Mouse (Mus musculus): ENCODE results near the gene Bmp6. TPM values are rescaled to one million over a fixed set of nuclear protein-coding genes. Genes with fewer than 3 reads are reported as not detected.

Gene Bmp6
- polyA plus RNA-seq (2015; fragmentation: Nextera tagmentation; extraction: Ambion mirVana), result 0.31 and 0.33 TPM in 2 replicates

DNA sequence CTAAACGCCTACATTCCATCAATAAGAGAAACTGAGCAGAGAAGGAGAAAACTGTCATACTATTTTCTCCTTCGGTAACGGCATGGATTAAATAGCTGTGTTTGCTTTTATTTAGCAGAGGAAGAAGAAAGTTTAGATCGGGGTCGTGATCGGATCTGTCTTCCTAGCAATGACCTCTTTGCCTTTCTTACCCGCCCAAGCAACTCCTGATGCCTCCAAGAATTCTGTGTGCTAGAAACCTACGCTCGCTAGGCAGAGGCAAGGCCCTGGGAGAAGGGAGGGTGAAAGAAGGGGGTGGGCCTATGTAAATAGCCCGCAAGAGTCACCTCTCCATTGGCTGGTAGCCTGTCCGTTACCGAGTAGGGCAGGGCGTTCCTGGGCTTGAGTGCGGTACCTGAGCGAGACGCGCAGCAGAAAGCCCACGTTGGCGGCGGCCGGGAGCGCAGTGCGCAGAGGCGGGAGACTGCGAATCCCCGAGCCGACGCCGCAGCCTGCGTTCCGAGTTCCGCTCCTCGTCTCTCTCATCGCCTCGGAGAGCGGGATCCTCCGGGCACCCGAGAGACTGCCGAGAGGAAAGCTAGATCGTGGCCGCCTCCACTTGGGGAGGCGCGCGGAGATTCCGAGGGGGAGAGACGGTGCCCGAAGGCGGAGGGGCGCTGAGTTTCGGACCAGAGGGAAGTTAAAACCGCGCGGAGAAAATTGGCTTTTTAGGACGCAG, at the start of gene Bmp6:
Gene Bmp6 (plus strand): TSS at position 395 of the 718 bp plus-strand sequence.
- WGBS (ENCODE audit: insufficient replicate concordance), result 5% methylated on average over 54 of the region's 54 CpGs

GRCm38 (mm10) chr13:38296166-38296565, 48.7 kb upstream of the Bmp6 start:
- Histone ChIP-seq H3K4me1 (ENCODE audit: insufficient read depth) (no peaks in the 10 kb centered on the region), H3K9ac (replicated peaks) (no peak overlapping the region), H3K36me3 (replicated peaks; ENCODE audit: insufficient read depth, low read length) (no peaks in the 10 kb centered on the region), H3K4me3 (ENCODE audit: low read depth, low read length) (no peak overlapping the region), H3K27ac (ENCODE audit: low read depth) (no peak overlapping the region), H3K4me2 (ENCODE audit: low read depth, low read length) (no peak overlapping the region), H3K9me3 (ENCODE audit: low read length) (no peaks in the 10 kb centered on the region), H3K27me3 (ENCODE audit: insufficient read depth, low read length) (no peaks in the 10 kb centered on the region)
- ATAC-seq (no peak), DNase-seq (no peak)
- no peak for TF ChIP-seq CTCF (IDR thresholded peaks at IDR 0.05; ENCODE audit: low read depth)
- no peak for TF ChIP-seq EP300 (IDR thresholded peaks at IDR 0.05; ENCODE audit: low read depth)
- 64% methylated on average over 8 of the region's 8 CpGs for WGBS (ENCODE audit: insufficient replicate concordance)

More for the DNA sequence above, at the start of gene Bmp6:
- DNase-seq, result peak; percentile 57
- Histone ChIP-seq H3K27ac (ENCODE audit: low read depth) (no peak within 1 kb of the TSS), H3K9ac (replicated peaks) (no peak within 1 kb of the TSS), H3K9me3 (ENCODE audit: low read length) (no peaks in the 10 kb centered on the region), H3K4me1 (ENCODE audit: insufficient read depth) (peaks cover 12% of the 10 kb centered on the region), H3K4me2 (ENCODE audit: low read depth, low read length) (peak within 1 kb of the TSS; percentile 68), H3K36me3 (replicated peaks; ENCODE audit: insufficient read depth, low read length) (no peaks in the 10 kb centered on the region), H3K27me3 (ENCODE audit: insufficient read depth, low read length) (peaks cover 47% of the 10 kb centered on the region), H3K4me3 (ENCODE audit: low read depth, low read length) (peak within 1 kb of the TSS; percentile 42)
- ATAC-seq, result peak; percentile 79
- TF ChIP-seq CTCF (IDR thresholded peaks at IDR 0.05; ENCODE audit: low read depth) (no peak), EP300 (IDR thresholded peaks at IDR 0.05; ENCODE audit: low read depth) (no peak)

DNA sequence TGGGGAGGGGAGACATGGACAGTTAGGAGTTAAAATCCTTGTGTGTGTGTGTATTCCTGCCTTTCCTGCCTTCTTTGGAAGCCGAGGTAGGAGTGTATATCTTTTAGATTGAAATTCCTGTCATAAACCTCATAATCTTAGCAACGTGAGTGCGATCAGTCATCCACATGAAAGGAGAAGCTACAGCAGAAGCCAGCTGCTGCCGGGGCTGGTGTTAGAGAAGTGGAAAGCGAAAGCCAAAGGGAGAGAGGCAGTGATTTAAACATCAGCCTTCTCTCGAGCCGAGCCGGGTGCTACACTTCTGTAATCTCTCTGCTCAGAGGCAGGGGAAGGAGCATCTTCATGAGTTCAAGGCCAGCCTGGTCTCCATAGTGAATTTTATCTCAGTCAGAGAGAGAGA, 48.3 kb upstream of the Bmp6 start:
- DNase-seq, result no peak
- no peaks in the 10 kb centered on the region for H3K36me3 ChIP-seq (replicated peaks; ENCODE audit: insufficient read depth, low read length)
- no peak overlapping the region for H3K27ac ChIP-seq (ENCODE audit: low read depth)
- no peak overlapping the region for H3K4me2 ChIP-seq (ENCODE audit: low read depth, low read length)
- no peak overlapping the region for H3K9ac ChIP-seq (replicated peaks)
- no peak for ATAC-seq
- no peaks in the 10 kb centered on the region for H3K4me1 ChIP-seq (ENCODE audit: insufficient read depth)
- H3K9me3 ChIP-seq (ENCODE audit: low read length), result no peaks in the 10 kb centered on the region
- H3K27me3 ChIP-seq (ENCODE audit: insufficient read depth, low read length), result no peaks in the 10 kb centered on the region
- no peak overlapping the region for H3K4me3 ChIP-seq (ENCODE audit: low read depth, low read length)
- TF ChIP-seq EP300 (IDR thresholded peaks at IDR 0.05; ENCODE audit: low read depth) (no peak), CTCF (IDR thresholded peaks at IDR 0.05; ENCODE audit: low read depth) (no peak)
- WGBS (ENCODE audit: insufficient replicate concordance), result 45% methylated on average over 8 of the region's 8 CpGs

DNA sequence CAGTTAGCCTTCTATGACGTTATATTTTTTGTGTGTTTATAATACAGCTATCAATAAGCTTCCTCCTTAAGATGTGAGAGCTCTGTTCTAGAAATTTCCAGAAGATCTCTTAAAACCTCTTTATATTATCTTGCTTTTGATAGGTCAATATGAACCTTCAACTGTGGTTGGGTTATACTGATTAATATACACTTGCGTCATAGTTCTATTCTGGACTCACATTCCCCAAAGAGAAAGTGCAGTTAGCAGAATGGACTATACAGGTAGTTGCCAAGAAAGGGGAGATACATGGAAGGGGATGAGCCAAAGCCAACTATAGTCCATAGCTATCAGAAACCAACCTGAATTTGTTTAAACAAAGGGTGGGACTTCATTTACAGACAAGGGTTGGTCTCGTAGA, 33.8 kb upstream of the Bmp6 start:
- ATAC-seq (no peak), DNase-seq (no peak)
- Histone ChIP-seq H3K4me3 (ENCODE audit: low read depth, low read length) (no peak overlapping the region), H3K27me3 (ENCODE audit: insufficient read depth, low read length) (no peaks in the 10 kb centered on the region), H3K27ac (ENCODE audit: low read depth) (no peak overlapping the region), H3K4me1 (ENCODE audit: insufficient read depth) (no peaks in the 10 kb centered on the region), H3K36me3 (replicated peaks; ENCODE audit: insufficient read depth, low read length) (no peaks in the 10 kb centered on the region), H3K9me3 (ENCODE audit: low read length) (no peaks in the 10 kb centered on the region), H3K9ac (replicated peaks) (no peak overlapping the region), H3K4me2 (ENCODE audit: low read depth, low read length) (no peak overlapping the region)
- WGBS (ENCODE audit: insufficient replicate concordance), result 78% methylated on average over 3 of the region's 3 CpGs
- TF ChIP-seq CTCF (IDR thresholded peaks at IDR 0.05; ENCODE audit: low read depth) (no peak), EP300 (IDR thresholded peaks at IDR 0.05; ENCODE audit: low read depth) (no peak)

- Histone ChIP-seq H3K36me3 (replicated peaks; ENCODE audit: insufficient read depth, low read length) (no peaks in the 10 kb centered on the region), H3K4me1 (ENCODE audit: insufficient read depth) (no peaks in the 10 kb centered on the region), H3K4me3 (ENCODE audit: low read depth, low read length) (no peak overlapping the region), H3K9me3 (ENCODE audit: low read length) (no peaks in the 10 kb centered on the region), H3K27ac (ENCODE audit: low read depth) (no peak overlapping the region), H3K4me2 (ENCODE audit: low read depth, low read length) (no peak overlapping the region), H3K9ac (replicated peaks) (no peak overlapping the region), H3K27me3 (ENCODE audit: insufficient read depth, low read length) (no peaks in the 10 kb centered on the region)
- TF ChIP-seq EP300 (IDR thresholded peaks at IDR 0.05; ENCODE audit: low read depth), result no peak
- TF ChIP-seq CTCF (IDR thresholded peaks at IDR 0.05; ENCODE audit: low read depth), result no peak
- ATAC-seq (peak; percentile 89), DNase-seq (peak; percentile 18)
- WGBS (ENCODE audit: insufficient replicate concordance), result 61% methylated on average over 12 of the region's 12 CpGs
Observed at GRCm38 (mm10) chr13:38312357-38313040, 32.4 kb upstream of the Bmp6 start.

DNA sequence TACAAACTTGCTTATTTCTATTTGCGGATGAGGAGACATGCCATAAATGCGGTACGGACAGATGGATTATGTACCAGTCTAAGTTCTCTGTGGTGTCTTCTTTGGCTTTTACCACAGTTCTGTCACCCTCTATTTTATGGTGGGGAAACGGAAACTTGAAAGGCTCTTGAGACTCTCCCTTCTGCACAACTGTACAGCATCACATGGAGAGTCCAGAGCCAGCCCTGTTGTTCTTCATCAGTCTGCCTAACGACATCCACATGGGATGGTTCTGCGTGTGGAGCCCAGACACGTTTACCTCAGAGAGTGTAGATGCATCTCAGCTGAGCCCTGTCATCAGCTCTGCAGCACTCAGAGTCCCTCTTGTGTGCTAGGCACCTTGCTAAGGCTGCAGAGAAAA, 30.3 kb upstream of the Bmp6 start:
- WGBS (ENCODE audit: insufficient replicate concordance), result 73% methylated on average over 7 of the region's 7 CpGs
- DNase-seq, result no peak
- Histone ChIP-seq H3K36me3 (replicated peaks; ENCODE audit: insufficient read depth, low read length) (no peaks in the 10 kb centered on the region), H3K9ac (replicated peaks) (no peak overlapping the region), H3K4me1 (ENCODE audit: insufficient read depth) (0 out of 2 replicates have a peak, but pooled peaks cover 3% of the 10 kb centered on the region), H3K4me2 (ENCODE audit: low read depth, low read length) (no peak overlapping the region), H3K27me3 (ENCODE audit: insufficient read depth, low read length) (no peaks in the 10 kb centered on the region), H3K9me3 (ENCODE audit: low read length) (no peaks in the 10 kb centered on the region), H3K4me3 (ENCODE audit: low read depth, low read length) (no peak overlapping the region), H3K27ac (ENCODE audit: low read depth) (no peak overlapping the region)
- no peak for ATAC-seq
- TF ChIP-seq EP300 (IDR thresholded peaks at IDR 0.05; ENCODE audit: low read depth) (no peak), CTCF (IDR thresholded peaks at IDR 0.05; ENCODE audit: low read depth) (no peak)
